Mouse (Mus musculus): ENCODE measurements at regions not wholly inside any gene's neighbourhood (a gene's known extent, or its start where the extent isn't known, plus 50 kb on each side); places are given as distances from the start of the nearest gene placed in this dataset.

DNA sequence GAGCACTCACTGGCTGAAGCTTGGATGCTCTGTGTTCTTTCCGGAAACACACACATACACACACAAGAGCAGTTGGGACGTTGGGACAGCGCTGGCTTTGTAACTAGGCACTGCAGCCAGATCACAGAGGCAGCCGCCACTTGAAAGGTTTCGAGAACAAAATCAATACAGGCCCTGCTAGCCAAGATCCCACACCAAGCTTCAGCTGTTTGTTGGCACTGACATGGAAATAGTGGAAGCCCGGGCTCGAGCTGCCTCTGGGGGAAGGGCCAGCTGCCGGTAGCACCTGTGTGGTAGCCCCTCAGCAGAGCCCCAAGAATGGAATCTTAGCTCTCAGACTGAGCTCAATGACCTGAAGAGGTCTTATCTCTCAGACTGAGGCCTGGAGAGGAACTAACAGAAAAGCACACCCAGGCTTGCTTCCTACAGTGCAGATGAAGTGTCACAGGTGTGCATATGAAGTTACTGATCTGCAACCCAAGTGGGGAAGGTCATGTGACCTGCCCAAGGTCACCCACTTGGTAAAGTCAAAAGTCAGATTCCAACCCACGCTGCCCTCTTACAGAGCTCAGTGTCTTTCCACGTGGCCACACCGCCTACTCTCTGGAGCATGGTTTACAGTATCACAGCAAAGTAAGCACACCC lies 63.8 kb upstream of the Slc1a4 start:
- dilution Hi-C loops (cut with MboI; ENCODE audit: extremely low pct_ligation_motif_present, extremely low pct_unique_long_range_greater_than_20kb, low sequenced_read_pairs) = no loop called here
- no peak overlapping the region for H3K4me2 ChIP-seq (ENCODE audit: insufficient read depth, low read depth, poor library complexity, severe bottlenecking)

DNA sequence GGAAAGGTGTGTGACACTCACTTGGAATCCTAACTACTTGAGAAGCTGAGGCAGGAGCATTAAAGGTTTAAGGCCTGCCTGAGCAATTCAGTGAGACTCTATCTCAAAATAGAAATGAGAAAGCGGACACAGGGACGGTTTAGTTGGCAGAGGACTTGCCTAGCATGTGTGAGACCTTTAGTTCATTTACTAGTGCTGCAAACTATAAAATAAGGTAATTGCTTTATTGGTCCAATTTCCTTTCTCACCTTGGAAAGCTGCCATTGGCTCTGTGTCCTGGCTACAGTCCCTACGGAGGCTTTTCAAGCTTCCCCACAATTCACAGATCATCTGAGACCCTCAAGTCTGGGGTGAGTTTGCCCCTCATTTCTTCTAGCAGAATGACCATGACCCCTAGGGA lies 64.4 kb upstream of the Slc1a4 start:
- Histone ChIP-seq H3K4me2 (ENCODE audit: insufficient read depth, low read depth, poor library complexity, severe bottlenecking) (no peak overlapping the region), H3K9me3 (replicated peaks; ENCODE audit: low read length) (peaks cover 3% of the 10 kb centered on the region), H3K27ac (ENCODE audit: insufficient read depth, low read depth) (no peak overlapping the region), H3K79me2 (replicated peaks; ENCODE audit: control insufficient read depth, extremely low read depth, insufficient read depth, poor library complexity, severe bottlenecking) (no peaks in the 10 kb centered on the region), H3K9ac (ENCODE audit: insufficient read depth, low read depth) (no peak overlapping the region), H3K36me3 (replicated peaks in 1 of 2; ENCODE audit: control insufficient read depth in 1 of 2, insufficient read depth in 1 of 2, low read length in 1 of 2) (no peaks in the 10 kb centered on the region), H3K4me3 (replicated peaks in 1 of 3; ENCODE audit: low read depth in 2 of 3, low read length in 2 of 3, poor library complexity in 1 of 3) (no peak overlapping the region), H3K27me3 (replicated peaks) (no peaks in the 10 kb centered on the region), H3K4me1 (ENCODE audit: control insufficient read depth in 1 of 2, insufficient read depth in 2 of 2) (peaks cover 4 to 39% of the 10 kb centered on the region in 2 experiments; a peak in 3 of 4 replicates)
- in situ Hi-C loops (cut with MboI; ENCODE audit: low pct_ligation_motif_present, low pct_unique_long_range_greater_than_20kb, low sequenced_read_pairs) (loop anchor here (5.0 to 10.0 kb wide), 3 partner anchors 55 to 262 kb away; no protein-coding TSS in a partner anchor), dilution Hi-C loops (cut with MboI; ENCODE audit: extremely low pct_ligation_motif_present, extremely low pct_unique_long_range_greater_than_20kb, low sequenced_read_pairs) (no loop called here)
- no peak for DNase-seq (ENCODE audit: extremely low read depth)
- TF ChIP-seq SMC3 (IDR thresholded peaks at IDR 0.05; ENCODE audit: low read depth, low read length) (no peak), PAX5 (IDR thresholded peaks at IDR 0.05; ENCODE audit: low read length) (no peak), MAX (IDR thresholded peaks at IDR 0.05; ENCODE audit: low read length) (no peak), MAFK (IDR thresholded peaks at IDR 0.05; ENCODE audit: insufficient replicate concordance, low read length) (no peak), POLR2AphosphoS2 (IDR thresholded peaks at IDR 0.05; ENCODE audit: low read depth, low read length) (no peak), MYC (IDR thresholded peaks at IDR 0.05; ENCODE audit: low read depth, low read length) (no peak), RCOR1 (conservative IDR thresholded peaks at IDR 0.05; ENCODE audit: low read depth, low read length) (no peak), MEF2A (IDR thresholded peaks at IDR 0.05; ENCODE audit: borderline replicate concordance, low read depth, low read length) (no peak), E2F4 (IDR thresholded peaks at IDR 0.05; ENCODE audit: insufficient replicate concordance, low read depth, low read length) (no peak), ETS1 (conservative IDR thresholded peaks at IDR 0.05; ENCODE audit: low read depth, low read length) (no peak), ZKSCAN1 (IDR thresholded peaks at IDR 0.05; ENCODE audit: borderline replicate concordance, low read depth, low read length) (no peak), USF2 (conservative IDR thresholded peaks at IDR 0.05; ENCODE audit: low read depth, low read length) (no peak), ZNF384 (IDR thresholded peaks at IDR 0.05; ENCODE audit: low read depth, low read length) (no peak), EP300 (IDR thresholded peaks at IDR 0.05; ENCODE audit: low read length) (no peak), ZC3H11A (IDR thresholded peaks at IDR 0.05; ENCODE audit: low read depth, low read length) (no peak), MAZ (IDR thresholded peaks at IDR 0.05; ENCODE audit: low read depth, low read length) (no peak), UBTF (IDR thresholded peaks at IDR 0.05; ENCODE audit: low read depth, low read length) (no peak)

More for the DNA sequence above, 63.8 kb upstream of the Slc1a4 start:
- H3K79me2 ChIP-seq (replicated peaks; ENCODE audit: control insufficient read depth, extremely low read depth, insufficient read depth, poor library complexity, severe bottlenecking) = no peaks in the 10 kb centered on the region
- peaks cover 4% of the 10 kb centered on the region for H3K9me3 ChIP-seq (replicated peaks; ENCODE audit: low read length)
- in situ Hi-C loops (cut with MboI; ENCODE audit: low pct_ligation_motif_present, low pct_unique_long_range_greater_than_20kb, low sequenced_read_pairs) = loop anchor here (5.0 to 10.0 kb wide), 3 partner anchors 54 to 262 kb away; no protein-coding TSS in a partner anchor
- H3K27ac ChIP-seq (ENCODE audit: insufficient read depth, low read depth) = no peak overlapping the region
- no peak overlapping the region for H3K9ac ChIP-seq (ENCODE audit: insufficient read depth, low read depth)
- no peak overlapping the region for H3K4me3 ChIP-seq (replicated peaks in 1 of 3; ENCODE audit: low read depth in 2 of 3, low read length in 2 of 3, poor library complexity in 1 of 3)
- peaks cover 4 to 34% of the 10 kb centered on the region in 2 experiments; a peak in 3 of 4 replicates for H3K4me1 ChIP-seq (ENCODE audit: control insufficient read depth in 1 of 2, insufficient read depth in 2 of 2)
- DNase-seq (ENCODE audit: extremely low read depth) = peak; percentile 6
- peak; percentile 24; the same call in 1 of the 2 replicates for TF ChIP-seq USF2 (conservative IDR thresholded peaks at IDR 0.05; ENCODE audit: low read depth, low read length)
- TF ChIP-seq USF1 (IDR thresholded peaks at IDR 0.05; ENCODE audit: low read depth, low read length) = peak; percentile 6; the same call in 1 of the 2 replicates
- TF ChIP-seq MAX (IDR thresholded peaks at IDR 0.05; ENCODE audit: low read length) = peak; percentile 18; the same call in 1 of the 2 replicates
- TF ChIP-seq BHLHE40 (IDR thresholded peaks at IDR 0.05; ENCODE audit: low read depth, low read length) = no peak
- no peak for TF ChIP-seq TCF12 (IDR thresholded peaks at IDR 0.05; ENCODE audit: low read depth, low read length)
- no peaks in the 10 kb centered on the region for H3K27me3 ChIP-seq (replicated peaks)
- H3K36me3 ChIP-seq (replicated peaks in 1 of 2; ENCODE audit: control insufficient read depth in 1 of 2, insufficient read depth in 1 of 2, low read length in 1 of 2) = no peaks in the 10 kb centered on the region

All from CH12.LX (cell line).